Mouse (Mus musculus): ENCODE data around the gene Sdad1. TPM values are rescaled to one million over a fixed set of nuclear protein-coding genes. Genes with fewer than 3 reads are reported as not detected.

Gene Sdad1
- polyA plus RNA-seq, 1 experiment, result 7.5 TPM

DNA sequence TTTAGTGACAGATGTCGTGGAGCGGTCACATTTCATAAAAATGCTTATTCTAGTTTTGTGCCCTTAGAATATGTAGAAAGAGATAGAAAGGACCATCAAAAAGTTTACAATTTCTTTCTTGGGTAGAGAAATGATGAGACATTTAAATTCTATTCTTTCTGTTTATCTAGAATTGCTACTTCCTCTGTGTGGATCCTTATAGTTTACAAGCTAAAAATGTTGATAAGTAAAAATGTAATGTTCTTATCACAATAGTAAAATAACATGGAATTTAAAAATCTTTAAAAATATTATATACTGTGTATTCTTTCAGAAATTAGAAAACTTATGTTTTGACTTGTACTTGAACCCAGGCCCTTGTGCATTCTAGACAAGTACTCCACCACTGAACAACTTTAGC lies 65.4 kb downstream of the Sdad1 start:
- H3ac ChIP-seq (ENCODE audit: control insufficient read depth, insufficient read length), result no peak overlapping the region
- no peak overlapping the region for H3K4me2 ChIP-seq (ENCODE audit: low read depth)
- TF ChIP-seq MYOG (IDR thresholded peaks at IDR 0.05; ENCODE audit: control insufficient read depth in 1 of 3, insufficient read depth in 1 of 3, insufficient read length in 2 of 3, low read depth in 2 of 3) (no peak), MAX (IDR thresholded peaks at IDR 0.05; ENCODE audit: low read depth) (no peak), USF1 (IDR thresholded peaks at IDR 0.05; ENCODE audit: low read depth) (no peak), TCF3 (IDR thresholded peaks at IDR 0.05; ENCODE audit: insufficient read length, low read depth) (no peak), MYOD1 (IDR thresholded peaks at IDR 0.05; ENCODE audit: control insufficient read depth in 1 of 3, insufficient read length in 2 of 3, low read depth in 2 of 3) (no peak), POLR2AphosphoS2 (IDR thresholded peaks at IDR 0.05; ENCODE audit: insufficient read length, low read depth) (no peak), TCF12 (IDR thresholded peaks at IDR 0.05; ENCODE audit: insufficient read depth, poor library complexity, severe bottlenecking) (no peak), POLR2A (IDR thresholded peaks at IDR 0.05; ENCODE audit: insufficient read length, low read depth) (no peak), E2F4 (IDR thresholded peaks at IDR 0.05; ENCODE audit: insufficient read depth) (no peak)
- no peak overlapping the region for H3K4me3 ChIP-seq
- no peaks in the 10 kb centered on the region for H3K36me3 ChIP-seq (ENCODE audit: control insufficient read depth, insufficient read depth)
- H3K79me2 ChIP-seq (ENCODE audit: control insufficient read depth, insufficient read depth), result no peaks in the 10 kb centered on the region
- no peaks in the 10 kb centered on the region for H3K27me3 ChIP-seq (ENCODE audit: control insufficient read depth, insufficient read depth, insufficient read length)

GRCm38 (mm10) chr5:92240769-92241168 lies 69.5 kb downstream of the Sdad1 start:
- H3ac ChIP-seq (ENCODE audit: control insufficient read depth, insufficient read length), result no peak overlapping the region
- TF ChIP-seq MAX (IDR thresholded peaks at IDR 0.05; ENCODE audit: low read depth) (no peak), TCF3 (IDR thresholded peaks at IDR 0.05; ENCODE audit: insufficient read length, low read depth) (no peak)
- no peak overlapping the region for H3K4me2 ChIP-seq (ENCODE audit: low read depth)
- H3K79me2 ChIP-seq (ENCODE audit: control insufficient read depth, insufficient read depth), result no peaks in the 10 kb centered on the region
- no peaks in the 10 kb centered on the region for H3K36me3 ChIP-seq (ENCODE audit: control insufficient read depth, insufficient read depth)
- H3K4me3 ChIP-seq, result no peak overlapping the region
- no peaks in the 10 kb centered on the region for H3K27me3 ChIP-seq (ENCODE audit: control insufficient read depth, insufficient read depth, insufficient read length)

DNA sequence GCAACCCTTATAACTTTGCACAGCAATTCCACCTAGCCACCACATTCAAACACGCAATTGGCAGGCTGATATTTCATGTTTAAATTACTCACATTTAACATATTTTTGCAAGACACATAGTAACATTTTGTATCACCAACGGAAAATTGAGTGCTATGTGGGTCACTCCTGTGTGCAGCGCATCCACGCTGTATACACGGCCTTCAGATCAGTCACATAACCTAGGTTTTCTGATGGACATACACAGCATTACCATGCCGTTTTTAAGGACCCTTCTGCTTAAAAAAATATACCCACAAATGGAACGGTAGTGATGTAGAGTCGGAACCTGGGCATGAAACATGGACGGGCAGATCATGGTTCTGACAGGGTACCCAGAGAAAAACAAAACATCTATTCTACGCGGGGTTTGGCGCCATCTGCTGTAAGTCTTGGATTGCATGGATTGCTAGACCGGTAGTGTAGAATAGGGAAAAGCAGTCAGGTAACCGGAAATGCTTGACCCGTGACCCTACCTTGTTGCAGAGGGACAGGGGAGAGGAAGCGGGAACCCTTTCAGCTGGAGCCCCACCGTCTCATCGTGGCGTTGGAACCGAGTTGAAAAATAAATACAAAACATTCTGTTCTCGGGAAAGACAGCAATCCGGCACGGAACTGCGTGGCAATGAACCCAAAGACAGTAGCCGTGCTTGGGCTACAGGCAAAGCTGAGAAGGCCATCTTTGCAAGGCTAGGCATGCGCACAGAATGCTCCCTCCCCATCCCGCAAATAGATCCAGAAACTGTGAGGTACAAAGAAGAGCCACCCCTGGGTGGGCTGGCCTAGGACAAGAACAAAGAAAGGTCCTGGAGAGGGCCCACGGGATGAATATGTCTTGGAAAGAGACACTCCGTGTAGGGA lies 70.7 kb downstream of the Sdad1 start:
- no peaks in the 10 kb centered on the region for H3K79me2 ChIP-seq (ENCODE audit: control insufficient read depth, insufficient read depth)
- no peak overlapping the region for H3ac ChIP-seq (ENCODE audit: control insufficient read depth, insufficient read length)
- no peaks in the 10 kb centered on the region for H3K27me3 ChIP-seq (ENCODE audit: control insufficient read depth, insufficient read depth, insufficient read length)
- no peak overlapping the region for H3K4me3 ChIP-seq
- H3K4me2 ChIP-seq (ENCODE audit: low read depth), result no peak overlapping the region
- no peak for TF ChIP-seq TCF3 (IDR thresholded peaks at IDR 0.05; ENCODE audit: insufficient read length, low read depth)
- TF ChIP-seq POLR2A (IDR thresholded peaks at IDR 0.05; ENCODE audit: insufficient read length, low read depth), result no peak
- TF ChIP-seq MAX (IDR thresholded peaks at IDR 0.05; ENCODE audit: low read depth), result no peak
- no peaks in the 10 kb centered on the region for H3K36me3 ChIP-seq (ENCODE audit: control insufficient read depth, insufficient read depth)

- Histone ChIP-seq H3K79me2 (ENCODE audit: control insufficient read depth, insufficient read depth) (no peaks in the 10 kb centered on the region), H3K4me2 (ENCODE audit: low read depth) (no peak overlapping the region), H3K36me3 (ENCODE audit: control insufficient read depth, insufficient read depth) (no peaks in the 10 kb centered on the region), H3K4me3 (no peak overlapping the region), H3K27me3 (ENCODE audit: control insufficient read depth, insufficient read depth, insufficient read length) (no peaks in the 10 kb centered on the region), H3ac (ENCODE audit: control insufficient read depth, insufficient read length) (no peak overlapping the region)
- TF ChIP-seq TCF3 (IDR thresholded peaks at IDR 0.05; ENCODE audit: insufficient read length, low read depth), result no peak
- TF ChIP-seq SRF (IDR thresholded peaks at IDR 0.05; ENCODE audit: control insufficient read depth, insufficient read length, low read depth), result no peak
- TF ChIP-seq MYOG (IDR thresholded peaks at IDR 0.05; ENCODE audit: control insufficient read depth in 1 of 3, insufficient read depth in 1 of 3, insufficient read length in 2 of 3, low read depth in 2 of 3), result no peak
- no peak for TF ChIP-seq E2F4 (IDR thresholded peaks at IDR 0.05; ENCODE audit: insufficient read depth)
- no peak for TF ChIP-seq REST (IDR thresholded peaks at IDR 0.05; ENCODE audit: insufficient read depth, insufficient read length)
- no peak for TF ChIP-seq MAX (IDR thresholded peaks at IDR 0.05; ENCODE audit: low read depth)
- TF ChIP-seq MYOD1 (IDR thresholded peaks at IDR 0.05; ENCODE audit: control insufficient read depth in 1 of 3, insufficient read length in 2 of 3, low read depth in 2 of 3), result no peak
Observed at GRCm38 (mm10) chr5:92234939-92235557, 75.2 kb downstream of the Sdad1 start.

Other genes with a start within 250 kb of the Sdad1 start
- 25.8 TPM for gene G3bp2, start 226.8 kb downstream of the Sdad1 start, polyA plus RNA-seq (2012; fragmentation: generic; extraction: Trizol)
- gene Uso1, start 172.5 kb downstream of the Sdad1 start, polyA plus RNA-seq (2012; fragmentation: generic; extraction: Trizol), result 55.2 TPM
- not detected for gene U90926, start 95.1 kb downstream of the Sdad1 start, polyA plus RNA-seq (2012; fragmentation: generic; extraction: Trizol)
- 0.18 TPM for gene Ppef2, start 54.2 kb downstream of the Sdad1 start, polyA plus RNA-seq (2012; fragmentation: generic; extraction: Trizol)
- gene Naaa, start 32.3 kb downstream of the Sdad1 start, polyA plus RNA-seq (2012; fragmentation: generic; extraction: Trizol), result 6.2 TPM
- gene Cxcl9, start 17.6 kb upstream of the Sdad1 start, polyA plus RNA-seq (2012; fragmentation: generic; extraction: Trizol), result 0.02 TPM
- 3.8 TPM for gene Art3, start 21.3 kb upstream of the Sdad1 start, polyA plus RNA-seq (2012; fragmentation: generic; extraction: Trizol)
- gene Cxcl10, start 38.4 kb upstream of the Sdad1 start, polyA plus RNA-seq (2012; fragmentation: generic; extraction: Trizol), result 0.62 TPM
- 11.0 TPM for gene Nup54, start 124.7 kb upstream of the Sdad1 start, polyA plus RNA-seq (2012; fragmentation: generic; extraction: Trizol)
- gene Scarb2, start 196.4 kb upstream of the Sdad1 start, polyA plus RNA-seq (2012; fragmentation: generic; extraction: Trizol), result 46.6 TPM
- gene Fam47e, start 244.6 kb upstream of the Sdad1 start, polyA plus RNA-seq (2012; fragmentation: generic; extraction: Trizol), result not detected